Mouse (Mus musculus) liver (tissue): ENCODE measurements around the gene Rnase9.

Experiments
- DNase-seq: peaks from one replicate; pipeline ENCODE4 v3.0.0-alpha.2; 2020; ENCODE audit warnings: mixed read lengths

Gene Rnase9

GRCm38 (mm10) chr14:51041769-51042168, at the start of gene Rnase9:
Gene Rnase9, minus strand, starts transcription at chr14:51041869.
- DNase-seq = no peak

- DNase-seq = peak; percentile 82
These were observed 48.6 kb upstream of the Rnase9 start for GRCm38 (mm10) chr14:51090077-51090781.

GRCm38 (mm10) chr14:51089674-51090076, 48.0 kb upstream of the Rnase9 start:
- no peak for DNase-seq

GRCm38 (mm10) chr14:51088970-51089673, 47.5 kb upstream of the Rnase9 start:
- peak; percentile 95 for DNase-seq

GRCm38 (mm10) chr14:51088166-51088969, 46.7 kb upstream of the Rnase9 start:
- peak; percentile 89 for DNase-seq

GRCm38 (mm10) chr14:51087762-51088161, 46.1 kb upstream of the Rnase9 start:
- DNase-seq = no peak

- DNase-seq = peak; percentile 42
These were observed 44.2 kb upstream of the Rnase9 start for GRCm38 (mm10) chr14:51085911-51086310.

- no peak for DNase-seq
These were observed 43.4 kb upstream of the Rnase9 start for GRCm38 (mm10) chr14:51085086-51085485.

GRCm38 (mm10) chr14:51083805-51084204, 42.1 kb upstream of the Rnase9 start:
- DNase-seq = no peak

GRCm38 (mm10) chr14:51082599-51083581, 41.2 kb upstream of the Rnase9 start:
- DNase-seq = peak; percentile 79

- no peak for DNase-seq
These were observed 39.4 kb upstream of the Rnase9 start for GRCm38 (mm10) chr14:51081035-51081434.

- DNase-seq = no peak
These were observed 37.5 kb upstream of the Rnase9 start for GRCm38 (mm10) chr14:51079180-51079579.

GRCm38 (mm10) chr14:51074335-51074734, 32.7 kb upstream of the Rnase9 start, which contains the start of gene Olfr750:
Gene Olfr750, minus strand, starts transcription at chr14:51074435.
- no peak for DNase-seq

- peak; percentile 68 for DNase-seq
These were observed 27.9 kb upstream of the Rnase9 start for GRCm38 (mm10) chr14:51069617-51070016.

GRCm38 (mm10) chr14:51068956-51069355, 27.3 kb upstream of the Rnase9 start:
- DNase-seq = no peak

GRCm38 (mm10) chr14:51060761-51061160, 19.1 kb upstream of the Rnase9 start:
- no peak for DNase-seq

- DNase-seq = peak; percentile 19
These were observed 15.7 kb upstream of the Rnase9 start, which contains the start of gene Rnase12 for GRCm38 (mm10) chr14:51057401-51057831. Gene Rnase12, minus strand, starts transcription at chr14:51057661.

GRCm38 (mm10) chr14:51054243-51055237, 12.9 kb upstream of the Rnase9 start:
- DNase-seq = no peak

GRCm38 (mm10) chr14:51053176-51053575, 11.5 kb upstream of the Rnase9 start:
- no peak for DNase-seq

- no peak for DNase-seq
These were observed 10.3 kb upstream of the Rnase9 start for GRCm38 (mm10) chr14:51051941-51052340.

- no peak for DNase-seq
These were observed 8.4 kb upstream of the Rnase9 start, which contains the start of gene Rnase11 for GRCm38 (mm10) chr14:51050063-51050462. Gene Rnase11, minus strand, starts transcription at chr14:51050163.
